Mouse (Mus musculus) cerebellum, adult 11-12 months (tissue): ENCODE measurements around the gene Upp2.

Experiments
- DNase-seq: peaks from one replicate; pipeline ENCODE4 v3.0.0; 2022

The Upp2 gene

GRCm38 (mm10) chr2:58567066-58567810, at the start of gene Upp2, which contains the start of gene Acvr1:
Gene Upp2 (plus strand): TSS chr2:58567298.
Gene Acvr1 (minus strand): TSS chr2:58567157.
- peak; percentile 92 for DNase-seq

DNA sequence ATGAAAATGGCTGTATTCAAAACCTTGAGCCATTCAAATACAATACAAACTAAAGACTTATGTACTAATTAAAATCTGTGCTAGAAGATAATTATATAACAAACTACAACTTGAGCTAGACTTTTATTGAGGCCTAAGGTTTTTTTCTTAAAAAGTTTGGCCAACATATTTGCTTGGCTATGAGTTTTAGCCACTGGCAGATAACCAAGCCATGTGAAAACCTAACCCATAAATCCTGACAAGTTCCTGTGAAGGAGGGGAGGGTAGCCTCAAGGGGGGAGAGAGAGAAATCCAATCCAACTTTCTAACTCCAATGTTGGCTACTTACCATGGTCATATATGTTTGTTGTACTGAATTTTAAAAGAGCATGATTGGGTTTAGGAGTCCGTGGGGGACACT, 48.6 kb upstream of the Upp2 start:
- DNase-seq, result no peak

GRCm38 (mm10) chr2:58520727-58521126, 46.4 kb upstream of the Upp2 start:
- DNase-seq, result no peak

- no peak for DNase-seq
Observed at GRCm38 (mm10) chr2:58521621-58522020, 45.5 kb upstream of the Upp2 start.

DNA sequence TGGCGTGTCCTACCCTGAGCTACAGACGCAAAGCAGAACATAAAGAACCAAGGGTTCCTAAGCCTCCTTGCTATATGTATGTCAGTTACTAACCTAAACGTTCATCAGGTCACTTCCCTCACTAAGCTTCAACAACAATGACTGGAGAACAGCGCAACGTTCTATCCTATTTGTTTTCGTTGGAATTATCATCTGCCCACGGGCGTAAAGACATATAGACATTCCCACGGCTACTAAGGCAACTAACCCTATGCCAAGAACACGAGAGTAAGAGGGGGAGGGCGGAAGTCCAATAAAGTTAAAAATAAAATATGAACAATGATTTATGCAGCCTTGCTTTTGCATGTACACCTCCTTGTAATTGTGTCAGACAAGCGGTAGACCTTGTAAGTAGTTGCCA, 44.0 kb upstream of the Upp2 start:
- no peak for DNase-seq

DNA sequence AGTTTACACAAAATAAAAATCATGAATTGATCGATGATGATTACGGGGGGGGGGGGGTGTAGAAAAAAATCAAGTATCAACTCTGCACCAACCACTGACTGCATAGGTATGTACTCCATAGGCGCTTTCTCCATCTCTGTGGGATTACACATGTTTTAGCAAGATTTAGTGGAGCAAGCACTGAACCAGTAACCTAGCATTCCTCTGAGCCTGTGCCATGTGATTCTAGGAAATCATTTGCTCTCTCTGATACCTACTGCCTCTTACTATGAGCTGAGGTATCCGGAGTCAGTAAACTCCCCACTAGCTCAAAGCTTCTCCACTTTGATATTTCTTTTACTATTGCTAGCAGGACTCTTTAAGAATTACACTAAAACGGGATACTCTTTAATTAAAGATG, 43.2 kb upstream of the Upp2 start:
- DNase-seq, result no peak

- no peak for DNase-seq
Observed at GRCm38 (mm10) chr2:58524356-58524755, 42.7 kb upstream of the Upp2 start.

- no peak for DNase-seq
Observed at GRCm38 (mm10) chr2:58527786-58528185, 39.3 kb upstream of the Upp2 start.

DNA sequence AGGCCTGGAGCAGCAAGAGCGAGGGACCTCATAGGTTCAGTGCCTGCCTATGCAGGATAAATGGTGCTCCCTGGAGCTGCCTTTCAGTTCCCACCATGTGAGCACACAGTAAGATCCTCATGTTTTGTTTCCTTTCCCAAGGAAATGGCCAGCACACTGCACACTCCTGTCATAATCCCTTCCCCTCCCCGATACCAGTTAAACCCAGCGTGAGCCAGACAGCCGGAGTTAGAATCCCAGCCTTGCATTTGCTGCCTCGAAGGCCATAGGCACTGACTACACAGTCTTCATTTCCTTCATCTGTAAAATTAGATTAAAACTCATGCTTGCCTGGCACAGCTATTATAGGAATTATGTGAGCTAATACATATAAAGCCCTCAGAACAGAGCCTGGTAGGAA, 37.7 kb upstream of the Upp2 start:
- no peak for DNase-seq

DNA sequence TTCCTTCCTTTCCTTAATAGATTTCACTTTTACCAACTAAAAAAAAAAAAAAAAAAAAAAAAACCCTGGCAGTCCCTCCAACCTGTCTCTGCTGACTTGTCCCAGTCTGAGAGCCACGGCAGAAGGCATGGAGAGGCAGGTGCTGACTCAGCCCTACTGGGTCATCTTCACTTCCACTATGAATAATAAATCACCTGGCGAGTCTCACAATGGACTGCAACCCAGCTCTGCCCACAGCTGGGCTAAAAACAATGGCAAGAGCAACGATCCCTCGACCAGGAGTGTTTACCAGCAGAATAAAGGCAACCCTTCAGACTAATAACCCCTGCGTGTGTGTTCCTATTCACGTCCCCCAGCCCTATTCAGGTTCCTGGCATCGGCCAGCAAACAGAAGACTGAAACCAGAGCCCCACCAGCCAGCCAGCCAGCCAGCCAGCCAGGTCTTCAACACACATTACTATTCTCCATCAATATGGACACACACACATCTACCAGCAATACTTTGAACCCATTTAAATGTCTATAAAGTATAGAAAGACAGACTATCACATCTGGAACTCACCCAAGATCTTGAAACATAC, 37.1 kb upstream of the Upp2 start:
- DNase-seq, result peak; percentile 37

DNA sequence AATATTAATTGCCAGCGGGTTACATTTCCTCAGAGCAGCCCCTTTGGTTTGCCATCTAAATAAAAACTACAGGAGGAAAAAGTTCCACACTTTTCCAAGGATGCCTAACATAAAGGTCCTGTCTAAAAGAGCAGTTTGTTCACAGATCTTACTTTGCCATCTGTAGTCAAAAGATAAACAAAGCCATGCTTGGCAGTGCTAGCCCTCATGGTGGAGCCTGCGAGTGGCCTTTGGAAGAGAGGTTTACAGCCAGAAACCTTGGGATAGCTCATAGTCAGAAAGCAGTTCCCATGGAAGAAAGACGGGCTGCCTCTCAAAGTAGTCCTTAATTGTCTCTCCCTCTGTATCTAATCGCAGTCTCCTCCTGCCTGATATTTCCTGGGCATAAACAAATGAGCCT, 36.6 kb upstream of the Upp2 start:
- no peak for DNase-seq

DNA sequence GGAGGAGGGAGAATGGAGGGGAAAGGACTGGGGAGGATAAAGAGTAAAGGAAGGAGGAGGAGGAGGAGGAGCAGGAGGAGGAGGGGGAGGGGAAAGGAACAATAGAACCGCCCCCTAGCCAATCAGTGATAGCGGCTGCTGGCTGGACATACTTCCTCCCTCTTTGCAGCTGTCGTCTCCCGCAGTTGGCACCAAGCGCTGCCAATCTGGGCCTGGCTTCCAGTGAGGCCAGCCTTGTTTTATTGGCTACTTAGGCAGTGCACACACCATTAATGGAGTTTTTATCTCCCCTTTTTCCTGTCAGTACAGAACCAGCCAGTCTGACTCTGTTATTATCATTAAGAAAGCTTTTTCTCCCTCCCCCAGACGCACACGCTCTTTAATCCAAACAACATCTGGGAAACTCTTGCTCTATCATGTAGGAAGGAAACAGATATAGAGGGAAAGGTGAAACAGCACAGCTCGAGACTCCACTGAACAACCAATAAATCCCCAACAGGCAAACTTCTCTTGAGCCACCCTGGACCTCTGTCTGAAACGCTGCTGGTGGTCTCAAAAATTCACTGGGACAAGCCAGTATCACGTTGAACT, 34.7 kb upstream of the Upp2 start:
- DNase-seq, result peak; percentile 56

GRCm38 (mm10) chr2:58533521-58534001, 33.5 kb upstream of the Upp2 start:
- DNase-seq, result peak; percentile 77

GRCm38 (mm10) chr2:58534379-58534778, 32.7 kb upstream of the Upp2 start:
- no peak for DNase-seq

GRCm38 (mm10) chr2:58535233-58535632, 31.9 kb upstream of the Upp2 start:
- DNase-seq, result no peak

- DNase-seq, result no peak
Observed at GRCm38 (mm10) chr2:58536796-58537195, 30.3 kb upstream of the Upp2 start.

GRCm38 (mm10) chr2:58538196-58538595, 28.9 kb upstream of the Upp2 start:
- DNase-seq, result no peak

- DNase-seq, result no peak
Observed at GRCm38 (mm10) chr2:58543252-58543651, 23.8 kb upstream of the Upp2 start.

DNA sequence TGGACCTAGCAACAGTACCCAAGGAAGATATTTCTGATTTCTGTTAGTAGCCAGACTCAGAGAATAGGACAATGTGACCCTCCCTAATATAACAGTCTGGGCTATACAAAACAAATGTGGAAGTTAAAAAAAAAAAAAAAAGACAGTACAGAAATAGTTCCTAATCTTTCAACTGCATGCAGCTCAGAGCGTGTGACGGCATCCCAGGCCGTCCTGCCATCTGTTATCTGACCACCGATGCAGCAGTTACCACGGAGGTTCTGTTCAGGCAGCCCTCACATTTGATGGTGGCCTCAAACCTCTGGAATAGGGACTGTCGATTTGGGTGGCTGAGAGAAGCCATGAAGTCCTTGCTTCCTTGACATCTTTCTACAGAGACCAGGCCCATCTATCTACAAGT, 22.7 kb upstream of the Upp2 start:
- DNase-seq, result no peak

DNA sequence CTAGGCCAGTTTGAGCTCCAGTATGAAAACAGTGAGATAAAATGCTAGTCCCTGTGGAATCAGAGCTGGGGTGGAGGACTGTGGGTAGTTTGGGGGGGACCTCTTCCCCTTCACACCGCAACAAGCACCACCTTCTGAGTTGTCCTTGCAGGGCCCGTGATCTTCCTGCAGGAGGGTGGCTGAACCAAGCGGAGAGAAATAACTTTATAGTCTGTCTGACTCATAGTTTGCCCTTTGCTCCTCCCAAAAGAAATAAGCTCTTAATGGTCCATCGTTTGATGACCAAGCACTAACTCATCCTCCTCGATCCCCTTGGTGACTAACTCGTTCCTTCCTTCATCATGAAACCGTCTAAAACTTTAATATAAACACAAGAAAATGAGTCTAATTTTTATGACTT, 20.8 kb upstream of the Upp2 start:
- DNase-seq, result no peak

GRCm38 (mm10) chr2:58548943-58549342, 18.2 kb upstream of the Upp2 start:
- DNase-seq, result no peak

- no peak for DNase-seq
Observed at GRCm38 (mm10) chr2:58549960-58550359, 17.1 kb upstream of the Upp2 start.

DNA sequence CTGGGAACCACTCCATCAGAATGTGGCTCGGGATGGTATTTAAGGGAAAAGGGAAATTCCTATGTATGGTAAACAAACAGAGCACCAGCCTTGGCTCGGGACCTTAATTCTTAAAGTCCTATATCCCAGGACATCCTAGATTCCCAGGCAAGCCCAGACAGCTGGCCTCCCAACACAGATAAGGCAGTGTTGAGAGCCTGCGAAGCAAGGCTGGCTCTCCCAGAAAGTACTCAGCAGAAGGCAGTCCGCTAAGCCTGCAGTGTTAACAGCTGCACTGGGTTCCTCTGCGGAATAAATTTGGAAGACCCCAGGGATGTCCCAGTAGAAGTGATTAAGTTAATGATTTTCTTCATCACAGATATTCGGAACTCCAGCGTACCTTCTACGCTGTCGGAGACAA, 16.6 kb upstream of the Upp2 start:
- no peak for DNase-seq

DNA sequence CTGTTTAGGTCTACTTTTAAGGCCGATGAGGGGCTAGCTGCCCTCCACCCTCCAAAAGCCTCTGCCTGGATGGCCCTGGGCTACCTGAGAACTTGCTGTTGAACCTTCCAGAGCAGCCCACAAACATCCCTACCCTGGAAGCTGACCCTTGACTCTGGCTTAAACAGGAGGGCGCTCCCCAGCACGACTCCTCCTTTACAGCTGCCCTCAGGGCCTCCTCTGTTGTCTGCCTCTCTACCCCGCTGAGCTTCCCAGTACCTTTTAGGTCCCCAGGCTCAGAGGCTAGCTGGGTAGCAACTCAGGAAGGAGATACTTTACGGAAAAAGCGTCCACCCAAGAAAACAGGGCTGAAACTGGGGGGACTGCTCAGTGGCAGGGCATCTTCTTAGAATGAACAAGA, 15.2 kb upstream of the Upp2 start:
- DNase-seq, result no peak
